Comparison of ENCODE assay signal across 8 mouse cellular contexts in the genomic region with DNA sequence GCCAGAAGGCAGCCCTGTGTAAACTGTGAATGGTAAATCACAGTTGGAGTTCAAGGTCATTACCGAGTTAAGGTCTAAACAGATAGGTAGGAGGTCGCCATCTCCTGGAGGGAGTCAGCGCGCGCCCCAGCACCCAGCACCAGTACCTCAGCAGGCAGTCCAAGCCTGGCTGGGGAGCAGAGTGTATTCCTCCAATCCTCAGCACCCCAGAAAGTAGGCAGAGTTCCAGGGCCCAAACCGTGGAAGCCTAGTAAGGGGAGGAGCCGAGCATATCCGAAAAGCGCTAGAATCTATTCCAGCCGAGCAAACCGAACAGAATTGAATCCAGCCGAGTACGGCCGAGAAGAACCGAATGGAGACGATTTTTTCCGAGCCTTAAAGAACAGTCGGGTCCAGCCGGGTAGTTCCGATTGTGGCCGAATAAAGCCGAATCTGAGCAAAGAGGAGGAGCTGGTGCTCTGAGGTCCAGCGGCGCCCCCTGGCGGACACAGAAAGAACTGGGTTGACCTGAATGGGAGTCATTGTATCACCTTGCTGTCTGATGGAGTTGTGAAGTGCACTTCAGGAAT. TPM values are rescaled to one million over a fixed set of nuclear protein-coding genes. Genes with fewer than 3 reads are reported as not detected.
DNase-seq lines count a peak whose midpoint lies in the region; ATAC-seq and TF ChIP-seq lines count a peak whose summit lies in the region.

No protein-coding gene starts in this region.

- ATAC-seq in forebrain, embryonic 15.5 days (replicated peaks): peak; percentile 87
- ATAC-seq in neutrophil, adult 5-6 weeks (ENCODE audit: extremely low read depth, insufficient number of reproducible peaks, low FRiP score, poor library complexity, severe bottlenecking): peak; percentile 80

- H3K36me3 ChIP-seq in ES-E14 (ENCODE audit: control insufficient read depth, insufficient read depth, low read length, poor library complexity, severe bottlenecking): no peaks in the 10 kb centered on the region
- no peaks in the 10 kb centered on the region for H3K36me3 ChIP-seq in forebrain, embryonic 15.5 days

- peaks cover 0 to 12% of the 10 kb centered on the region in 2 experiments; a peak in 1 of 4 replicates for H3K4me1 ChIP-seq in ES-E14 (ENCODE audit: control insufficient read depth in 2 of 2, insufficient read depth in 2 of 2, low read length in 2 of 2, poor library complexity in 1 of 2)
- H3K4me1 ChIP-seq in forebrain, embryonic 15.5 days: peaks cover 31% of the 10 kb centered on the region
- H3K4me1 ChIP-seq in lung, adult 2 months (ENCODE audit: control insufficient read depth, insufficient read depth, low read length): peaks cover 12% of the 10 kb centered on the region; the same call in 1 of the 2 replicates

- H3K4me2 ChIP-seq in forebrain, embryonic 15.5 days (replicated peaks): peak overlapping the region; percentile 55

- in situ Hi-C loops in ES-E14 (cut with MboI; ENCODE audit: low sequenced_read_pairs in 2 of 2, unreplicated experiment in 2 of 2): no loop called here

- peak; percentile 91 for DNase-seq in ES-E14 (ENCODE audit: low read depth, low spot score)
- DNase-seq in cerebellum, adult 11-12 months: peak; percentile 99
- DNase-seq in heart, postnatal 25 days (ENCODE audit: low spot score): peak; percentile 94
- peak; percentile 99 to 100 for DNase-seq in layer of hippocampus, adult 18-20 months (ENCODE audit: low spot score in 2 of 2)
- peak; percentile 95 for DNase-seq in lung, adult 2 months
- peak; percentile 87 to 91 for DNase-seq in thymus, adult 18-20 months

- no peaks in the 10 kb centered on the region for H3K9me3 ChIP-seq in ES-E14 (ENCODE audit: control insufficient read depth, insufficient read depth, low read depth, low read length)
- no peaks in the 10 kb centered on the region for H3K9me3 ChIP-seq in forebrain, embryonic 15.5 days

- TF ChIP-seq CTCF in lung, adult 2 months (IDR thresholded peaks at IDR 0.05; ENCODE audit: insufficient read depth, low read length): peak; percentile 91

- H3K27ac ChIP-seq in ES-E14 (ENCODE audit: insufficient read depth, low read depth, low read length, poor library complexity, severe bottlenecking): no peak overlapping the region
- peak overlapping the region; percentile 70 for H3K27ac ChIP-seq in forebrain, embryonic 15.5 days (replicated peaks)

- H3K9ac ChIP-seq in ES-E14 (ENCODE audit: insufficient read depth, low read depth, low read length, poor library complexity, severe bottlenecking): 0 out of 2 replicates have a peak overlapping the region, but pooled peaks have one; percentile 35
- peak overlapping the region; percentile 53 for H3K9ac ChIP-seq in forebrain, embryonic 15.5 days (replicated peaks)

- H3K4me3 ChIP-seq in ES-E14 (ENCODE audit: insufficient read depth in 1 of 2, low read depth in 1 of 2, low read length in 2 of 2, poor library complexity in 1 of 2, severe bottlenecking in 1 of 2): peak overlapping the region; percentile 44 to 52
- peak overlapping the region; percentile 35 for H3K4me3 ChIP-seq in forebrain, embryonic 15.5 days
- peak overlapping the region; percentile 36 for H3K4me3 ChIP-seq in lung, adult 2 months (replicated peaks; ENCODE audit: extremely low read depth, low read depth, low read length)

- intact Hi-C loops in heart, postnatal 25 days (cut with DNase I): loop anchor here (1.0 to 5.0 kb wide), 4 partner anchors 18 to 355 kb away; no protein-coding TSS in a partner anchor

- H3K27me3 ChIP-seq in forebrain, embryonic 15.5 days: no peaks in the 10 kb centered on the region

- TF ChIP-seq POLR2A in lung, adult 2 months (IDR thresholded peaks at IDR 0.05; ENCODE audit: borderline replicate concordance, extremely low read depth, low read depth, low read length): peak; percentile 26; the same call in 1 of the 2 replicates

- WGBS in forebrain, embryonic 15.5 days: under 1% methylated on average over 25 of the region's 25 CpGs
- under 1% methylated on average over 25 of the region's 25 CpGs for WGBS in lung, adult 2 months

TF ChIP-seq in ES-E14, 5 proteins besides CTCF, POLR2A, EP300 and RAD21:
- TF ChIP-seq CHD2 (IDR thresholded peaks at IDR 0.05; ENCODE audit: low read depth, low read length): no peak
- 0 out of 2 replicates have a peak, but pooled peaks have one; percentile 27 for TF ChIP-seq ZC3H11A (IDR thresholded peaks at IDR 0.05; ENCODE audit: borderline replicate concordance, low read depth, low read length)
TF ChIP-seq in ES-E14: peak in this region for 1.

RNA-seq across cellular contexts. Expression of a gene that starts 0.8 kb away (rescaled TPM):
- total RNA-seq in ES-E14 (2012; rRNA removed): 1.1 and 1.8 TPM in 2 replicates
- polyA plus RNA-seq in forebrain, embryonic 15.5 days (2015; fragmentation: Nextera tagmentation; extraction: Ambion mirVana): 4.2 and 4.9 TPM in 2 replicates
- 10 to 100 TPM; 56.6 to 59.4 TPM for total RNA-seq in heart, postnatal 25 days (2021)
- 1 to 10 TPM; 2.5 to 3.4 TPM for total RNA-seq in layer of hippocampus, adult 18-20 months (2021)
- 22.9 and 23.0 TPM in 2 replicates for polyA plus RNA-seq in lung, adult 2 months (2012; rRNA removed)
- 0.23 TPM in 1 of 2 replicates, not detected in the other for total RNA-seq in neutrophil, adult 5-6 weeks (2017)

RNA-seq across cellular contexts. Expression of a gene that starts 12.5 kb away (rescaled TPM):
- total RNA-seq in ES-E14 (2012; rRNA removed): 0.11 and 0.18 TPM in 2 replicates
- polyA plus RNA-seq in forebrain, embryonic 15.5 days (2015; fragmentation: Nextera tagmentation; extraction: Ambion mirVana): 1.0 and 1.4 TPM in 2 replicates
- not detected for total RNA-seq in heart, postnatal 25 days (2021)
- total RNA-seq in layer of hippocampus, adult 18-20 months (2021): 10 to 100 TPM; 30.4 to 31.6 TPM
- polyA plus RNA-seq in lung, adult 2 months (2012; rRNA removed): 0.02 and 0.03 TPM in 2 replicates
- not detected in 2 replicates for total RNA-seq in neutrophil, adult 5-6 weeks (2017)

RNA-seq across cellular contexts. Expression of a gene that starts 36.9 kb away (rescaled TPM):
- 0.62 TPM in 1 of 2 replicates, not detected in the other for total RNA-seq in ES-E14 (2012; rRNA removed)
- not detected in 2 replicates for polyA plus RNA-seq in forebrain, embryonic 15.5 days (2015; fragmentation: Nextera tagmentation; extraction: Ambion mirVana)
- total RNA-seq in heart, postnatal 25 days (2021): under 1 TPM; 0.06 to 0.26 TPM
- under 1 TPM; 0.07 to 0.15 TPM for total RNA-seq in layer of hippocampus, adult 18-20 months (2021)
- polyA plus RNA-seq in lung, adult 2 months (2012; rRNA removed): 11.0 and 12.8 TPM in 2 replicates
- 5.7 and 5.9 TPM in 2 replicates for total RNA-seq in neutrophil, adult 5-6 weeks (2017)

RNA-seq across cellular contexts. Expression of a gene that starts 40.6 kb away (rescaled TPM):
- 2.6 and 2.9 TPM in 2 replicates for total RNA-seq in ES-E14 (2012; rRNA removed)
- polyA plus RNA-seq in forebrain, embryonic 15.5 days (2015; fragmentation: Nextera tagmentation; extraction: Ambion mirVana): 3.1 and 7.5 TPM in 2 replicates
- total RNA-seq in heart, postnatal 25 days (2021): 1 to 10 TPM; 5.1 to 5.6 TPM
- 1 to 10 TPM; 1.4 to 1.9 TPM for total RNA-seq in layer of hippocampus, adult 18-20 months (2021)
- polyA plus RNA-seq in lung, adult 2 months (2012; rRNA removed): 145 and 187 TPM in 2 replicates
- total RNA-seq in neutrophil, adult 5-6 weeks (2017): 420 and 447 TPM in 2 replicates

Comparison
In these comparisons a context has a peak if more than half of its experiments do, and no peak if none do; other contexts are left out.
1. RNA of a gene that starts 0.8 kb away (total RNA-seq): 56.6 to 59.4 TPM in heart, postnatal 25 days; 2.5 to 3.4 TPM in layer of hippocampus, adult 18-20 months, 1.1 to 1.8 TPM in ES-E14 and 0.23 TPM in neutrophil, adult 5-6 weeks; every median in the first group is over 10 times any median in the second.
2. RNA of a gene that starts 12.5 kb away (total RNA-seq): 30.4 to 31.6 TPM in layer of hippocampus, adult 18-20 months; 0.11 to 0.18 TPM in ES-E14, not detected in heart, postnatal 25 days and not detected in neutrophil, adult 5-6 weeks; every median in the first group is over 10 times any median in the second.
3. Peak in every context shown above with its lines, with median percentiles within 50 percentile points of each other: DNase-seq and H3K4me3 ChIP-seq.